Mouse (Mus musculus): ENCODE data around the gene Slc25a19. TPM values are rescaled to one million over a fixed set of nuclear protein-coding genes. Genes with fewer than 3 reads are reported as not detected.

The Slc25a19 gene
- polyA plus RNA-seq, 1 experiment from 2014 or later = 55.7 TPM

GRCm38 (mm10) chr11:115616371-115616770 lies 11.7 kb downstream of the Slc25a19 start:
- Histone ChIP-seq H3K9ac (ENCODE audit: low read length) (no peak overlapping the region), H3K27me3 (ENCODE audit: control insufficient read depth, insufficient read depth, low read length) (no peaks in the 10 kb centered on the region), H3K4me3 (ENCODE audit: low read length) (no peak overlapping the region), H3K4me2 (ENCODE audit: low read depth, low read length) (no peak overlapping the region), H3K9me3 (replicated peaks; ENCODE audit: control insufficient read depth, low read length) (no peaks in the 10 kb centered on the region), H3K4me1 (ENCODE audit: control insufficient read depth, insufficient read depth, low read length) (peaks cover 16% of the 10 kb centered on the region), H3K27ac (ENCODE audit: low read length) (no peak overlapping the region), H3K36me3 (ENCODE audit: control insufficient read depth, insufficient read depth) (peaks cover 13% of the 10 kb centered on the region)
- ATAC-seq (replicated peaks; ENCODE audit: extremely low read depth, insufficient read depth, low FRiP score) = no peak
- WGBS = 88% methylated on average over 7 of the region's 7 CpGs

DNA sequence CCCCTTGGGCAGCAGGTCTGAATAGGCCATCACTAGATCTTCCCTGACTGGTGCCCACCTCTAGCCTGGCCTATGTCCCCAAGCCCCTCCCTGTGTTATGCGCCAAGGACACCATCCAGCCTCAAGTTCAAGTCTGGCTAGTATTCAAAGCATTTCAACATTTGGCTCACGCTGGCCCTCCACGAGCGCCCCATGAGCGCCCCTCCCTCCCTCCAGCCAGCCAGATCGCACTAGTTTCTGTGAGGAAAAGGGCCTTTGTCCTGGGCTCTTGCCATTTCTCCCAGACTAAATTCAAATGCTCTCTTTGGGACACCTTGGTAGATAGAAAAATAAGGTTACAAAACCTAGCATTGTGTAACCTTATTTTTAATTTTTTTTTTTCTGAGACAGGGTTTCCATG lies 12.2 kb downstream of the Slc25a19 start:
- H3K9me3 ChIP-seq (replicated peaks; ENCODE audit: control insufficient read depth, low read length) = no peaks in the 10 kb centered on the region
- no peak overlapping the region for H3K4me2 ChIP-seq (ENCODE audit: low read depth, low read length)
- no peak for ATAC-seq (replicated peaks; ENCODE audit: extremely low read depth, insufficient read depth, low FRiP score)
- no peaks in the 10 kb centered on the region for H3K27me3 ChIP-seq (ENCODE audit: control insufficient read depth, insufficient read depth, low read length)
- H3K4me3 ChIP-seq (ENCODE audit: low read length) = no peak overlapping the region
- peaks cover 16% of the 10 kb centered on the region for H3K4me1 ChIP-seq (ENCODE audit: control insufficient read depth, insufficient read depth, low read length)
- peak overlapping the region; percentile 48; the same call in 1 of the 2 replicates for H3K27ac ChIP-seq (ENCODE audit: low read length)
- H3K36me3 ChIP-seq (ENCODE audit: control insufficient read depth, insufficient read depth) = peaks cover 11% of the 10 kb centered on the region
- 84% methylated on average over 6 of the region's 6 CpGs for WGBS
- H3K9ac ChIP-seq (ENCODE audit: low read length) = peak overlapping the region; percentile 31; the same call in 1 of the 2 replicates

DNA sequence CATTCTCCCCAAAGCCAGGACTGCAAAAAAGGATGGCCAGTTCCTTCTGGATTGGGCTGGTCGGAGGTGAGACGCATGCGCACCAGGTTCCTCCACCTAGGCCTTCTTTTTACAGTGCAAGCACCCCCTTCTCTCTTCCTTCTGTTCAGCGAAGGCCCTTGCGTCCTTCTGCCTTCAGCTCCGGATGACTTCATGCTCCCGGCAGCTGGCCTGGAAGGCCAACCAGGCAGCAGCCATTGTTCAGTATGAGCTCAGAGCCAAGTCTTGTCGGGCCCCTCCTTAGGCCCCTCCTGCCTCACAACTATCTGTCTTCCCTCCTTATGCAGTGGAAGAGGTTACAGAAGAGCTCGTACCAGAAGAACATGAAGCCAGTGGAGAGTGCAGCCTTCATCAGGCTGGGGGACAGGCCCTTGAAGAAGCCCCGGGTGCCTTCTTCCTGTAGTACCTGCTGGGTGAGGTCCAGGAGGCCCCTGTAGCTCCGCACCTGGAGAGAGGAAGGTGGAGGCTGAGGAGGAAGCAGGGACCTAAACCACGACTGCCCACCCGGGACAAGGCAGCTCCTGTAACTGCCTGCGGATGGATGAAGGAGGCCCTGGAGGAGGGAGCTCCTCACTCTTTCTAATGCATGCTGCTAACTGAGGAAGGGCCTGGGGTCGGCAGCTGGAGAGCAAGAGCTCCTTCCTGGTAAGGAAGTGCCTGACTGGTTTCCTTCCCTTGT lies 12.8 kb downstream of the Slc25a19 start:
- H3K9me3 ChIP-seq (replicated peaks; ENCODE audit: control insufficient read depth, low read length) = no peaks in the 10 kb centered on the region
- peak overlapping the region; percentile 48; the same call in 1 of the 2 replicates for H3K27ac ChIP-seq (ENCODE audit: low read length)
- H3K4me3 ChIP-seq (ENCODE audit: low read length) = no peak overlapping the region
- ATAC-seq (replicated peaks; ENCODE audit: extremely low read depth, insufficient read depth, low FRiP score) = no peak
- 64% methylated on average over 15 of the region's 15 CpGs for WGBS
- H3K9ac ChIP-seq (ENCODE audit: low read length) = peak overlapping the region; percentile 31; the same call in 1 of the 2 replicates
- H3K4me1 ChIP-seq (ENCODE audit: control insufficient read depth, insufficient read depth, low read length) = peaks cover 16% of the 10 kb centered on the region
- H3K27me3 ChIP-seq (ENCODE audit: control insufficient read depth, insufficient read depth, low read length) = no peaks in the 10 kb centered on the region
- H3K36me3 ChIP-seq (ENCODE audit: control insufficient read depth, insufficient read depth) = peaks cover 7% of the 10 kb centered on the region
- no peak overlapping the region for H3K4me2 ChIP-seq (ENCODE audit: low read depth, low read length)

DNA sequence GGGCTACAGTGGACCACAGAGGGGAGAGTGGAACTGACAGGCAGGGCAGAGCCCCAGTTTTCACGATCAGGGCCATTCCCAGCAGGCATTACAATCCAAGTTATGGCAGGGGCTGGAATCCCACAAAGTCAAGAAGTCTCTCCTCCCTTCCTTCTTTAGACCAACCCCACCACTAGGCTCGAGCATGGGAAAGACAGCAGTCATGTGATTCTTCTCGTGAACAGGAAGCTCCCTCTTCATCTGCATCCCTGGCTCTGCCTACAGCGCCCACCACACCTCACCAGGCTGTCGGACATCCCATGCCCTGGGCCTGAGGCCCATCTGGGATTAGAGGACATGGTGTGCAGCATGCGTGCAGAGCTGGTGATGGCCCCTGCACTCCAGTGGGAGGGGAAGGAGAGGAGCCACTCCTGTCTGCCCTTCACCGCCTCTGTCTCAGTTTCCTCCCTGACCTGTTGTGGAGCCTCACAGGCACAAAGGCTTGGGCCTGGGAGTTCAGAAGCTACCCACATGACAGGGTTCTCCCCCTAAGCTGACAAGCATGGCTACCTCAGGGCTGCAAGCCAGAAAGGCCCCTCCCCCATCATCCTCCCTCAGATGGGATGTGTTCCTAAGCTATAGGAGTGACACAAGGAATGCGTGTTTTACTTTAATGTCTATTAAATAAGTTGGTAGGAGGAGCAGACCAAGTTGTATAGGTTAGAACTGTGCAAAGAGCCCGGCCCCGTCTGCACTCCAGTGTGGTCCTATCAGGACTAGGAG lies 13.6 kb downstream of the Slc25a19 start:
- WGBS = 79% methylated on average over 10 of the region's 10 CpGs
- H3K9ac ChIP-seq (ENCODE audit: low read length) = no peak overlapping the region

GRCm38 (mm10) chr11:115613138-115613945 lies 14.8 kb downstream of the Slc25a19 start:
- peak; percentile 18 for ATAC-seq (replicated peaks; ENCODE audit: extremely low read depth, insufficient read depth, low FRiP score)
- peak overlapping the region; percentile 88 for H3K4me2 ChIP-seq (ENCODE audit: low read depth, low read length)
- peak overlapping the region; percentile 91 for H3K9ac ChIP-seq (ENCODE audit: low read length)
- peaks cover 16% of the 10 kb centered on the region for H3K4me1 ChIP-seq (ENCODE audit: control insufficient read depth, insufficient read depth, low read length)
- no peaks in the 10 kb centered on the region for H3K9me3 ChIP-seq (replicated peaks; ENCODE audit: control insufficient read depth, low read length)
- H3K27ac ChIP-seq (ENCODE audit: low read length) = peak overlapping the region; percentile 98
- peak overlapping the region; percentile 83 for H3K4me3 ChIP-seq (ENCODE audit: low read length)
- under 1% methylated on average over 16 of the region's 16 CpGs for WGBS
- 0 out of 2 replicates have a peak, but pooled peaks cover 9% of the 10 kb centered on the region for H3K36me3 ChIP-seq (ENCODE audit: control insufficient read depth, insufficient read depth)
- H3K27me3 ChIP-seq (ENCODE audit: control insufficient read depth, insufficient read depth, low read length) = no peaks in the 10 kb centered on the region

More for the DNA sequence above, 13.6 kb downstream of the Slc25a19 start:
- H3K9me3 ChIP-seq (replicated peaks; ENCODE audit: control insufficient read depth, low read length) = no peaks in the 10 kb centered on the region
- peaks cover 16% of the 10 kb centered on the region for H3K4me1 ChIP-seq (ENCODE audit: control insufficient read depth, insufficient read depth, low read length)
- ATAC-seq (replicated peaks; ENCODE audit: extremely low read depth, insufficient read depth, low FRiP score) = no peak
- no peak overlapping the region for H3K4me3 ChIP-seq (ENCODE audit: low read length)
- H3K27ac ChIP-seq (ENCODE audit: low read length) = no peak overlapping the region
- no peaks in the 10 kb centered on the region for H3K27me3 ChIP-seq (ENCODE audit: control insufficient read depth, insufficient read depth, low read length)
- H3K36me3 ChIP-seq (ENCODE audit: control insufficient read depth, insufficient read depth) = 0 out of 2 replicates have a peak, but pooled peaks cover 3% of the 10 kb centered on the region
- no peak overlapping the region for H3K4me2 ChIP-seq (ENCODE audit: low read depth, low read length)

DNA sequence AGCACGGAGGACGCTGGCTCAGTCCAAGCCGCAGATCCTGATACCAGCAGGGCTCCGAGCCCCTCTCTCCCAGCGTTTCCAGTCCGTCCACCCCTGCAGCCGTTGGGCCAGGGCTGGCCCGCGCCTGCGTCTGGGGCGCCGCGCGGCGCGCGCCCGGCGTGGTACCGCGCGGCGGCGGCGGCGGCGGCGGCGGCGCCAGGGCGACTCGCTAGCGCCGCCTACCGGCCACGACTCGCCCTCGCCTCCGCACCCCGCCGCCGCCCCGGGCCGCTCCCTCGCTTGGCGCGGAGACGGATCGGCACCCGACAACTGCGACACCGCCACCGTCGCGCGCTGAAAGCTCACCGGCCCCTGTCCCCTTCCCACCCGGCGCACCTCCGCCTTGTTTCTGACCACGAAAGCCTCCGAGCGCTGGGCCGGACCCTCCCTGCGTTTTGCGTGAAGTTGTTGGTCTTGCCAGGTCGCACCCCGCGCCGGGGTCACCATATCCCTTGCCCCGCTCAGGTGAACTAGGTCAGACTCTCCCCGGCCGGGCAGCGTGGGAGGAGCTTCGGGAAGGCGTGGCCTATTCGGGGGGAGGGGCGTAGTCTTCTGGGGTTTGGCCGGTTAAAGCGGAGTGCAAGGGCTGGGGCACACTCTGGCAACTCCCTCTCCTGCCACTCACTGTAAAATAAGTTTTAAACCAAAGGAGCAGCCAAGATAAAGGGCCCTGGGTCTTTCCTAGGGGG lies 15.5 kb downstream of the Slc25a19 start, which contains the start of gene Mif4gd:
Gene Mif4gd, minus strand, starts transcription at position 560 of the 728 bp plus-strand sequence.
- Histone ChIP-seq H3K27ac (ENCODE audit: low read length) (peak within 1 kb of the TSS; percentile 98), H3K4me3 (ENCODE audit: low read length) (peak within 1 kb of the TSS; percentile 83), H3K4me1 (ENCODE audit: control insufficient read depth, insufficient read depth, low read length) (peaks cover 16% of the 10 kb centered on the region), H3K9me3 (replicated peaks; ENCODE audit: control insufficient read depth, low read length) (no peaks in the 10 kb centered on the region), H3K36me3 (ENCODE audit: control insufficient read depth, insufficient read depth) (peaks cover 13% of the 10 kb centered on the region; the same call in 1 of the 2 replicates), H3K4me2 (ENCODE audit: low read depth, low read length) (peak within 1 kb of the TSS; percentile 88), H3K9ac (ENCODE audit: low read length) (peak within 1 kb of the TSS; percentile 91), H3K27me3 (ENCODE audit: control insufficient read depth, insufficient read depth, low read length) (no peaks in the 10 kb centered on the region)
- ATAC-seq (replicated peaks; ENCODE audit: extremely low read depth, insufficient read depth, low FRiP score) = peak; percentile 84
- WGBS = under 1% methylated on average over 66 of the region's 80 CpGs

DNA sequence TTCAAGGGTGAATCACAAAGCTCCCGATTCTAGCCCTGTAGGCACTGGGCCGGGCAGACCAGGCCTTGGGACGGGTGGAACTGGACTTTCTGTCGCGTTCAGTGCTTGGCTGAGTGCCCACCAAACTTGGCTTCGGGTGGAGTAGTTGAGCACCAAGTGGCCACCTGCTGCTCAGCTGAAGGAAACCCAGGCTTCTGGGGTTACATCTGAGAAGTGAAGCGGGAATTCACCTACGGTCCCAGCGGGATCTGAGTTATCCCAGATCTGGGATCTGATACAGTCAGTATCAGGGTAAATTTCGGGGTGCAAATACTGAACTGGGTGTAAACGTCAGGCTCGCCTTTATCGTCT lies 16.1 kb downstream of the Slc25a19 start:
- no peaks in the 10 kb centered on the region for H3K27me3 ChIP-seq (ENCODE audit: control insufficient read depth, insufficient read depth, low read length)
- H3K4me1 ChIP-seq (ENCODE audit: control insufficient read depth, insufficient read depth, low read length) = peaks cover 15% of the 10 kb centered on the region
- WGBS = under 1% methylated on average over 13 of the region's 13 CpGs
- no peaks in the 10 kb centered on the region for H3K9me3 ChIP-seq (replicated peaks; ENCODE audit: control insufficient read depth, low read length)
- peak overlapping the region; percentile 91 for H3K9ac ChIP-seq (ENCODE audit: low read length)
- H3K4me3 ChIP-seq (ENCODE audit: low read length) = peak overlapping the region; percentile 83
- ATAC-seq (replicated peaks; ENCODE audit: extremely low read depth, insufficient read depth, low FRiP score) = peak; percentile 51; the same call in 1 of the 2 replicates
- peak overlapping the region; percentile 88 for H3K4me2 ChIP-seq (ENCODE audit: low read depth, low read length)
- H3K27ac ChIP-seq (ENCODE audit: low read length) = peak overlapping the region; percentile 98
- peaks cover 15% of the 10 kb centered on the region for H3K36me3 ChIP-seq (ENCODE audit: control insufficient read depth, insufficient read depth)

DNA sequence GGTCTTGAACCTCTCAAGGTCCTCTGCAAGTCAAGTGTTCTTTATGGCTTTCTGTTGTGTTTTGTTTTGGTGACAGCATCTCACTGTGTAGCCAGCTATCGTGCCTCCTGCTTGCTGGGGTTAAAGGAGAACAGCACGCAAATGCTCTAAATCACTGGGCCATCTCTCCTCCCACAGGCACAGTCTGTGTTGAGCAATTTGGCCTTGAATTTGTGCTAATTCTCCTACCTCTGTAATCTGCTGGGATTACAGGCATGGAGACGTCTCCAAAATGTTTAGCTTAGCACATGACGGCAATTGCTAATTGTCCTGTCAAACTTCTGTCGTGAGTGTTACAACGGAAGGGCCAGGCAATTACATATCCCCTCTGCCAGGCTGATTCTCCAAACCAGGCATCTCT lies 16.9 kb downstream of the Slc25a19 start:
- no peak overlapping the region for H3K4me2 ChIP-seq (ENCODE audit: low read depth, low read length)
- H3K4me1 ChIP-seq (ENCODE audit: control insufficient read depth, insufficient read depth, low read length) = peaks cover 13% of the 10 kb centered on the region
- no peak overlapping the region for H3K4me3 ChIP-seq (ENCODE audit: low read length)

More for the DNA sequence above, 16.9 kb downstream of the Slc25a19 start:
- Histone ChIP-seq H3K27me3 (ENCODE audit: control insufficient read depth, insufficient read depth, low read length) (no peaks in the 10 kb centered on the region), H3K36me3 (ENCODE audit: control insufficient read depth, insufficient read depth) (peaks cover 22% of the 10 kb centered on the region), H3K9ac (ENCODE audit: low read length) (no peak overlapping the region), H3K27ac (ENCODE audit: low read length) (no peak overlapping the region), H3K9me3 (replicated peaks; ENCODE audit: control insufficient read depth, low read length) (no peaks in the 10 kb centered on the region)
- 85% methylated on average over 6 of the region's 6 CpGs for WGBS
- no peak for ATAC-seq (replicated peaks; ENCODE audit: extremely low read depth, insufficient read depth, low FRiP score)
